Mouse (Mus musculus): ENCODE results near the gene Cdc42ep2. TPM values are rescaled to one million over a fixed set of nuclear protein-coding genes. Genes with fewer than 3 reads are reported as not detected.

Cdc42ep2 gene
- polyA plus RNA-seq (2014; fragmentation: Illumina TruSeq; extraction: RNeasy Lipid Tissue Mini Kit (QIAGEN cat#74804); ENCODE audit: low read depth, low replicate concordance): 0.79 TPM

DNA sequence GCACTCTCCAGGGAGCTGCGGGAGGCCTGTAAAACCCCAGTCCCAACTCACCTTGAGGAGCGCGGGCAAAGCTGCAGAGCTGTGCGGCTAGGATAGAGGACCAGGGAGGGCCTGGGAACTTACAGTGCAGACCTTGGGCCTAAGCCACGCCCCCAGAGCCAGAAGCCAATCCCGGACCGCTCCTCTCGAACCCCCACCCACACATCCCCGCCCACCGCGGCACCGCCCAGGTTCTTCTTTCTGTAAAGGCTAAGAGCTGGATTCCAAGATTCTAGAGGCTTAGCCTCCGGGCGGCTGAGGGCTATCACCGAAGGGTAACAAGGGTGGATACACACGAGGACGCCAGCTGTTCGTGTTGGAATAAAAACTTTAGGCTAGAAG, at the start of gene Cdc42ep2:
Gene Cdc42ep2, minus strand, starts transcription at position 104 of the 381 bp plus-strand sequence.

GRCm38 (mm10) chr19:5963883-5964562, 39.4 kb upstream of the Cdc42ep2 start, which contains the start of gene Pola2:
Gene Pola2 (minus strand): TSS chr19:5964202.

GRCm38 (mm10) chr19:5913007-5913719, 11.5 kb downstream of the Cdc42ep2 start, which contains the start of gene Dpf2:
Gene Dpf2 (minus strand): TSS chr19:5913010.

GRCm38 (mm10) chr19:5894002-5894678, 30.5 kb downstream of the Cdc42ep2 start, which contains the start of gene Tigd3:
Gene Tigd3 (minus strand): TSS chr19:5894149.

DNA sequence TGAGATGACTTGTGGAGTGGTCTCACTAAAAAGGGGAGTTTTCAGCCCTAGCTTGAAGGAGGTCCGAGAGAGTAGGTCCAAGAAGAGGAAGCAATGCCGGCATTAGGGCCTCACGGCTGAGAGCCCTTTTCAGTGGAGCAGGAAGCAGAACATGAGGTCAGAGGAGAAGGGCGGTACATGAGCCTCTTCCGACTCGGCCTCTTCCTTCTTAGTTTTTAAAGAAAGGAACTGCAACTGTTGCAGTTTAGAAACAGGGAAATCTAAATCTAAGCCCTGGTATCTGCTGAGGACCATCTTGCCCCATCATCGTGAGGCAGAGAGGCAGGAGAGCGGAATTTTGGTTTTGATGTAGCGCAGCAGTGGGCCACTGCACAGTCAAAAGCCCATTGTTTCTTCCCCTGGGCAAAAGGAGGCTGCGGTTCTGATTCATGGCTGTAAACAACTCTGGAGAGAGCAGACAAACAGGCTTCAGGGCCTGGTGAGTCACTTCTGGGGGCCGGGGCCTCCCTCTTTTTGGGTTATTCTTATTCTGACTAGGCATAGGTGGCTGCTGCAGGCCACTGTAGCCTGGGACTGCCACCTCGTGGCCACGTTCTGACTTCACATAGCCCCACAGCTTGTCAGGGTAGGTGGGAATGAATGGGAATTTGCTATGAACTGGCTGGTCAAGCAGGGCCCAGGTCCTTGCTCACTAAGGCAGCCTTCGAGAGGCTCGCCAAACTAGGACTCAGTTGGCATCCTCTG, 46.8 kb downstream of the Cdc42ep2 start, which contains the start of gene Slc25a45:
Gene Slc25a45, plus strand, starts transcription at position 191 of the 744 bp plus-strand sequence.

DNA sequence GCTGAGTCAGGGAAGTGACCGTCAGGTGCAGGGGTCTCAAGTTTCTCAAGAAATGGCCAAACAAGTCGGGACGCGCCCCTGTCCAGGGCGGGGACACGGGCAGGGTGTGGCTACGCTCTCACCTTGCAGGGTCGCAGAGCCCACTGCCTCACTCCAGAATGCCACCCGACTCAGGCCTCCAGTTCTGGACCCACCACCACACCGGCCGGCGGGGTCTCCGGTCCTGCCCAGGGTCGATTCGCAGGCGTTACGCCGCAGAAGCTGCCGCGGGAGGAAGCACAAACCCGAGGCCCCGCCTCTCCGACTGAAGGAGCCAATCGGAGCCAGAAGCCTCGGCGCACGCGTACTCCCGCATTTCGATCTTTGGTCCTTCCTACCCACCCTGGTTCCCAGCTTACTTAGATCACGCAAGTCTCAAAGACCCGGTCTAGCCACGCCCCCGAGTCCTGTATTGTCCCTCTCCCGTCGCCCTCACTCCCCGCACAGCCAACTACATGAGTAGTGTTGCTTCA, 49.6 kb downstream of the Cdc42ep2 start, which contains the start of gene Frmd8:
Gene Frmd8, minus strand, starts transcription at position 306 of the 512 bp plus-strand sequence.

Other genes with a start within 250 kb of the Cdc42ep2 start
- 1.7 TPM for gene Map3k11, start 236.1 kb downstream of the Cdc42ep2 start, polyA plus RNA-seq (2014; fragmentation: Illumina TruSeq; extraction: RNeasy Lipid Tissue Mini Kit (QIAGEN cat#74804); ENCODE audit: low read depth, low replicate concordance)
- gene Pcnx3, start 235.9 kb downstream of the Cdc42ep2 start, polyA plus RNA-seq (2014; fragmentation: Illumina TruSeq; extraction: RNeasy Lipid Tissue Mini Kit (QIAGEN cat#74804); ENCODE audit: low read depth, low replicate concordance): 0.22 TPM
- gene Kcnk7, start 220.4 kb downstream of the Cdc42ep2 start, polyA plus RNA-seq (2014; fragmentation: Illumina TruSeq; extraction: RNeasy Lipid Tissue Mini Kit (QIAGEN cat#74804); ENCODE audit: low read depth, low replicate concordance): not detected
- gene Ehbp1l1, start 198.5 kb downstream of the Cdc42ep2 start, polyA plus RNA-seq (2014; fragmentation: Illumina TruSeq; extraction: RNeasy Lipid Tissue Mini Kit (QIAGEN cat#74804); ENCODE audit: low read depth, low replicate concordance): 8.7 TPM
- gene Fam89b, start 195.2 kb downstream of the Cdc42ep2 start, polyA plus RNA-seq (2014; fragmentation: Illumina TruSeq; extraction: RNeasy Lipid Tissue Mini Kit (QIAGEN cat#74804); ENCODE audit: low read depth, low replicate concordance): not detected
- gene Ltbp3, start 183.9 kb downstream of the Cdc42ep2 start, polyA plus RNA-seq (2014; fragmentation: Illumina TruSeq; extraction: RNeasy Lipid Tissue Mini Kit (QIAGEN cat#74804); ENCODE audit: low read depth, low replicate concordance): 3.2 TPM
- gene Scyl1, start 153.4 kb downstream of the Cdc42ep2 start, polyA plus RNA-seq (2014; fragmentation: Illumina TruSeq; extraction: RNeasy Lipid Tissue Mini Kit (QIAGEN cat#74804); ENCODE audit: low read depth, low replicate concordance): 0.28 TPM
- 4.3 TPM for gene Frmd8, start 49.5 kb downstream of the Cdc42ep2 start, polyA plus RNA-seq (2014; fragmentation: Illumina TruSeq; extraction: RNeasy Lipid Tissue Mini Kit (QIAGEN cat#74804); ENCODE audit: low read depth, low replicate concordance)
- gene Slc25a45, start 47.0 kb downstream of the Cdc42ep2 start, polyA plus RNA-seq (2014; fragmentation: Illumina TruSeq; extraction: RNeasy Lipid Tissue Mini Kit (QIAGEN cat#74804); ENCODE audit: low read depth, low replicate concordance): 1.0 TPM
- gene Tigd3, start 30.7 kb downstream of the Cdc42ep2 start, polyA plus RNA-seq (2014; fragmentation: Illumina TruSeq; extraction: RNeasy Lipid Tissue Mini Kit (QIAGEN cat#74804); ENCODE audit: low read depth, low replicate concordance): 0.19 TPM
- gene Dpf2, start 11.8 kb downstream of the Cdc42ep2 start, polyA plus RNA-seq (2014; fragmentation: Illumina TruSeq; extraction: RNeasy Lipid Tissue Mini Kit (QIAGEN cat#74804); ENCODE audit: low read depth, low replicate concordance): 12.7 TPM
- 3.3 TPM for gene Pola2, start 39.4 kb upstream of the Cdc42ep2 start, polyA plus RNA-seq (2014; fragmentation: Illumina TruSeq; extraction: RNeasy Lipid Tissue Mini Kit (QIAGEN cat#74804); ENCODE audit: low read depth, low replicate concordance)
- gene Slc22a20, start 61.3 kb upstream of the Cdc42ep2 start, polyA plus RNA-seq (2014; fragmentation: Illumina TruSeq; extraction: RNeasy Lipid Tissue Mini Kit (QIAGEN cat#74804); ENCODE audit: low read depth, low replicate concordance): not detected
- 2.7 TPM for gene Capn1, start 91.1 kb upstream of the Cdc42ep2 start, polyA plus RNA-seq (2014; fragmentation: Illumina TruSeq; extraction: RNeasy Lipid Tissue Mini Kit (QIAGEN cat#74804); ENCODE audit: low read depth, low replicate concordance)
- 1.1 TPM for gene Syvn1, start 121.8 kb upstream of the Cdc42ep2 start, polyA plus RNA-seq (2014; fragmentation: Illumina TruSeq; extraction: RNeasy Lipid Tissue Mini Kit (QIAGEN cat#74804); ENCODE audit: low read depth, low replicate concordance)
- 24.2 TPM for gene Mrpl49, start 133.0 kb upstream of the Cdc42ep2 start, polyA plus RNA-seq (2014; fragmentation: Illumina TruSeq; extraction: RNeasy Lipid Tissue Mini Kit (QIAGEN cat#74804); ENCODE audit: low read depth, low replicate concordance)
- 18.5 TPM for gene Fau, start 133.0 kb upstream of the Cdc42ep2 start, polyA plus RNA-seq (2014; fragmentation: Illumina TruSeq; extraction: RNeasy Lipid Tissue Mini Kit (QIAGEN cat#74804); ENCODE audit: low read depth, low replicate concordance)
- not detected for gene Znhit2, start 136.4 kb upstream of the Cdc42ep2 start, polyA plus RNA-seq (2014; fragmentation: Illumina TruSeq; extraction: RNeasy Lipid Tissue Mini Kit (QIAGEN cat#74804); ENCODE audit: low read depth, low replicate concordance)
- 3.7 TPM for gene Tm7sf2, start 143.6 kb upstream of the Cdc42ep2 start, polyA plus RNA-seq (2014; fragmentation: Illumina TruSeq; extraction: RNeasy Lipid Tissue Mini Kit (QIAGEN cat#74804); ENCODE audit: low read depth, low replicate concordance)
- 13.1 TPM for gene Vps51, start 152.4 kb upstream of the Cdc42ep2 start, polyA plus RNA-seq (2014; fragmentation: Illumina TruSeq; extraction: RNeasy Lipid Tissue Mini Kit (QIAGEN cat#74804); ENCODE audit: low read depth, low replicate concordance)
- gene Tmem262, start 155.2 kb upstream of the Cdc42ep2 start, polyA plus RNA-seq (2014; fragmentation: Illumina TruSeq; extraction: RNeasy Lipid Tissue Mini Kit (QIAGEN cat#74804); ENCODE audit: low read depth, low replicate concordance): not detected
- gene Gm28374, start 157.4 kb upstream of the Cdc42ep2 start, polyA plus RNA-seq (2014; fragmentation: Illumina TruSeq; extraction: RNeasy Lipid Tissue Mini Kit (QIAGEN cat#74804); ENCODE audit: low read depth, low replicate concordance): not detected
- 0.69 TPM for gene Zfpl1, start 160.1 kb upstream of the Cdc42ep2 start, polyA plus RNA-seq (2014; fragmentation: Illumina TruSeq; extraction: RNeasy Lipid Tissue Mini Kit (QIAGEN cat#74804); ENCODE audit: low read depth, low replicate concordance)
- gene Cdca5, start 160.2 kb upstream of the Cdc42ep2 start, polyA plus RNA-seq (2014; fragmentation: Illumina TruSeq; extraction: RNeasy Lipid Tissue Mini Kit (QIAGEN cat#74804); ENCODE audit: low read depth, low replicate concordance): 3.0 TPM
- not detected for gene AC131692.1, start 169.6 kb upstream of the Cdc42ep2 start, polyA plus RNA-seq (2014; fragmentation: Illumina TruSeq; extraction: RNeasy Lipid Tissue Mini Kit (QIAGEN cat#74804); ENCODE audit: low read depth, low replicate concordance)
- 1.5 TPM for gene Naaladl1, start 181.0 kb upstream of the Cdc42ep2 start, polyA plus RNA-seq (2014; fragmentation: Illumina TruSeq; extraction: RNeasy Lipid Tissue Mini Kit (QIAGEN cat#74804); ENCODE audit: low read depth, low replicate concordance)
- 0.82 TPM for gene Sac3d1, start 193.8 kb upstream of the Cdc42ep2 start, polyA plus RNA-seq (2014; fragmentation: Illumina TruSeq; extraction: RNeasy Lipid Tissue Mini Kit (QIAGEN cat#74804); ENCODE audit: low read depth, low replicate concordance)
- 6.2 TPM for gene Snx15, start 203.5 kb upstream of the Cdc42ep2 start, polyA plus RNA-seq (2014; fragmentation: Illumina TruSeq; extraction: RNeasy Lipid Tissue Mini Kit (QIAGEN cat#74804); ENCODE audit: low read depth, low replicate concordance)
- gene Batf2, start 216.2 kb upstream of the Cdc42ep2 start, polyA plus RNA-seq (2014; fragmentation: Illumina TruSeq; extraction: RNeasy Lipid Tissue Mini Kit (QIAGEN cat#74804); ENCODE audit: low read depth, low replicate concordance): 1.2 TPM
- gene Arl2, start 216.7 kb upstream of the Cdc42ep2 start, polyA plus RNA-seq (2014; fragmentation: Illumina TruSeq; extraction: RNeasy Lipid Tissue Mini Kit (QIAGEN cat#74804); ENCODE audit: low read depth, low replicate concordance): 3.0 TPM